Mouse (Mus musculus) testis, adult 2 months (tissue): ENCODE data around the gene Zfp408.

ENCODE experiments used
- CTCF ChIP-seq: fragments of 200-500 bp; IDR thresholded peaks from 2 replicates; pipeline ENCODE4 v1.5.1; 2012; ENCODE audit warnings: low read depth, mild to moderate bottlenecking, inconsistent platforms, low read length, moderate library complexity; ENCODE audit not compliant: control insufficient read depth, insufficient read depth, insufficient replicate concordance
- POLR2A ChIP-seq: fragments of 200-500 bp; IDR thresholded peaks from 2 replicates; pipeline ENCODE4 v1.6.1; 2012; ENCODE audit warnings: low read depth, mild to moderate bottlenecking, inconsistent platforms, low read length, moderate library complexity; ENCODE audit not compliant: control insufficient read depth

DNA sequence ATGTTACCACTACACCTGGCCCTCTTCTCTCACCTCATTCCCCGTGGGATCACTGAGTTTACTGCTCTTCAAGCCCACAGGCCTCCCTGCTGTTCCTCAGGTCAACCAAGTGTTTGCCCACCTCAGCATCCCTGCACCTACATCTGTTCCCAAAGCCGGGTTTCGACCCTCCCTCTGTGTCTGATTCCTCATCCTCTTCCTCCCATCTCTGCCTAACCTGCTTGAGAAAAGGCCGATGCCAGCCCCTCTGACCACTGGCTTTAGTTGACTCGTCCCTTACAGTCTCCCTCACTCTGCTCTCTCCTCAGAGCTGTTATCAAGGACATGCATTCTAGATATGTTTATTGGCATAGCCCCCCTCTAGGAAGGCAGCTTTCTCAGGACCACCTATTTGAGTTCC lies 22.1 kb downstream of the Zfp408 start:
- TF ChIP-seq CTCF = no peak
- TF ChIP-seq POLR2A = no peak
